Mouse (Mus musculus): ENCODE measurements around the gene Hsd3b4.
"Not testable (repeated sequence)": the region's sequence is repeated elsewhere in the genome, so short reads cannot be mapped to it uniquely, and the experiment has no call there.

Gene Hsd3b4

GRCm38 (mm10) chr3:98510414-98510813 is at the start of gene Hsd3b4:
TSS of gene Hsd3b4 (minus strand) at chr3:98510514.
- ATAC-seq (ENCODE audit: insufficient number of reproducible peaks, low FRiP score, low TSS enrichment) = not testable (repeated sequence)

DNA sequence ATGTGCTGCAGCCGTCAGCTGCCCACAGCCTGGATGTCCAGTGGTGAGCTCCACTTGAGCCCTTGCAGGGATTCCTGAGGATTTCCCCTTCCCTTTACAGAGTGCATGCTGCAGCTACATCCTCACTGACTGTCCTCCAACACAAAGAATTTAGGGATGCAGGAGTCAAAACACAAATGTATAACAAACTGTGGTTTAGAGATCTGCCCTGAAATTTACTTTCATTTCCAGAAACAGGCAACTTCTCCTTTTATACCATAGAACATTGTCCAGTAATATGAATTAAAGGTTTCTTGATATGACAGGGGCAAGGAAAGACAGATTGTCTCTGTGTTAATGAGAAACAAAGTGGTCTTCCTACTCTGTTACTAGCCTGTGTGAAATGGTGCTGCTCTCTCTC is 40.5 kb upstream of the Hsd3b4 start:
- not testable (repeated sequence) for ATAC-seq (ENCODE audit: insufficient number of reproducible peaks, low FRiP score, low TSS enrichment)

GRCm38 (mm10) chr3:98550215-98550614 is 39.9 kb upstream of the Hsd3b4 start:
- peak; percentile 26; the same call in 1 of the 2 replicates for ATAC-seq (ENCODE audit: insufficient number of reproducible peaks, low FRiP score, low TSS enrichment)

DNA sequence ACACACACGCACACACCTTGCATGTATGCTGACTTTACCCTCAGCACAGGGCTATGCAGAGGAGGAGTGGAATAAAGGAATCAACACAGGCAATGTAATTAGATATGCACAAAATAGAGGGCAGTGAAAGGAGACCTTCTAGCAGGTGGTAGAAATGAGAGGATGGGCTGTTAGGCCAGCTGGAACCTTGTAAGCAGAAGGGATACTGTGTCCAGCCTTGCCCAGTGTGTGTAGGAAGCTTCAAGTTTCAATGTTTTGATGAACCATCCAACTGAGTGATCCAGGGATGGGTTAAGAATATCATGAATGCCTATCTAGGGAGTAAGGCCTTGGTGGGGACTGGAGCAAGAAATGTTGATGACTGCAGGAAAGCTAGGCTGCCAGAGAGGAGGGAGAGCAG is 38.2 kb upstream of the Hsd3b4 start:
- not testable (repeated sequence) for ATAC-seq (ENCODE audit: insufficient number of reproducible peaks, low FRiP score, low TSS enrichment)

GRCm38 (mm10) chr3:98547641-98548040 is 37.3 kb upstream of the Hsd3b4 start:
- ATAC-seq (ENCODE audit: insufficient number of reproducible peaks, low FRiP score, low TSS enrichment) = not testable (repeated sequence)

GRCm38 (mm10) chr3:98524978-98525377 is 14.7 kb upstream of the Hsd3b4 start:
- not testable (repeated sequence) for ATAC-seq (ENCODE audit: insufficient number of reproducible peaks, low FRiP score, low TSS enrichment)

DNA sequence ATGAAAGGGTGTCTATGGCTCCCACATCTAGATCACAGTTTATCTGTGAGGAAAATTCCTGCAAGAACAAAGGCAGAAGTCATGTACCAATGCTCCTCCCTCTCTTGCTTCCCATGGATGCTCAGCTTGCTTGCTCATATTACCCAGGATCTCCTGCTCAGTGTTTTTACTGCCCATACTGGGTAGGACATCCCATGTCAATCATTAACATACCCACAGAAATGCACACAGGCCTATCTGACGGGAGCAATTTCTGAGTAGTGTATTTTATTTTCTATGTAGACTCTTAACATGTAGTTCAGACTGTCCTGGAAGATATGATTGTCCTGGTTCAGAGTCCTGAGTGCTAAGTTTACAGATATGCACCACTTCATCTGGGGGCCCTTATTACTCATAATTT is 14.2 kb upstream of the Hsd3b4 start:
- not testable (repeated sequence) for ATAC-seq (ENCODE audit: insufficient number of reproducible peaks, low FRiP score, low TSS enrichment)

DNA sequence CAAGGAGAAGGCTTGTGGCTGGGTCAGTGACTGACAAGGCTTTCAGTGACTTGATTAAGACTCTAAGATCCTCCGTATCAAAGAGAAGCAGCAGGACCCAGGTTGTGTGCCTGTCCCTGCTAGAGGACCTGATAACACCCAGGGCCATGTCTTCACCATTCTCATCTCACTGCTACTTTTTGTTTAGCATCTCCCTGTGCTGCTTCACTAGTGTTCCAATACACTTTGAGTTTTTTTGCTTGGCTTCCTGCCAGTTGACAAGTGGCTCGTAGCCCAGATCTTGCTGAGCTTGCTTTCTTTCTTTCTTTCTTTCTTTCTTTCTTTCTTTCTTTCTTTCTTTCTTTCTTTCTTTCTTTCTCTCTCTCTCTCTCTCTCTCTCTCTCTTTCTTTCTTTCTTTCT is 12.5 kb upstream of the Hsd3b4 start:
- not testable (repeated sequence) for ATAC-seq (ENCODE audit: insufficient number of reproducible peaks, low FRiP score, low TSS enrichment)

- not testable (repeated sequence) for ATAC-seq (ENCODE audit: insufficient number of reproducible peaks, low FRiP score, low TSS enrichment)
These were observed 3.1 kb downstream of the Hsd3b4 start for GRCm38 (mm10) chr3:98507229-98507628.

- ATAC-seq (ENCODE audit: insufficient number of reproducible peaks, low FRiP score, low TSS enrichment) = not testable (repeated sequence)
These were observed 12.9 kb downstream of the Hsd3b4 start for GRCm38 (mm10) chr3:98497401-98497800.

GRCm38 (mm10) chr3:98496762-98497161 is 13.6 kb downstream of the Hsd3b4 start:
- not testable (repeated sequence) for ATAC-seq (ENCODE audit: insufficient number of reproducible peaks, low FRiP score, low TSS enrichment)

DNA sequence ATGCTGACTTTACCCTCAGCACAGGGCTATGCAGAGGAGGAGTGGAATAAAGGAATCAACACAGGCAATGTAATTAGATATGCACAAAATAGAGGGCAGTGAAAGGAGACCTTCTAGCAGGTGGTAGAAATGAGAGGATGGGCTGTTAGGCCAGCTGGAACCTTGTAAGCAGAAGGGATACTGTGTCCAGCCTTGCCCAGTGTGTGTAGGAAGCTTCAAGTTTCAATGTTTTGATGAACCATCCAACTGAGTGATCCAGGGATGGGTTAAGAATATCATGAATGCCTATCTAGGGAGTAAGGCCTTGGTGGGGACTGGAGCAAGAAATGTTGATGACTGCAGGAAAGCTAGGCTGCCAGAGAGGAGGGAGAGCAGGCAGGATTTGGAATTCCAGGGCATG is 15.3 kb downstream of the Hsd3b4 start:
- ATAC-seq (ENCODE audit: insufficient number of reproducible peaks, low FRiP score, low TSS enrichment) = not testable (repeated sequence)

DNA sequence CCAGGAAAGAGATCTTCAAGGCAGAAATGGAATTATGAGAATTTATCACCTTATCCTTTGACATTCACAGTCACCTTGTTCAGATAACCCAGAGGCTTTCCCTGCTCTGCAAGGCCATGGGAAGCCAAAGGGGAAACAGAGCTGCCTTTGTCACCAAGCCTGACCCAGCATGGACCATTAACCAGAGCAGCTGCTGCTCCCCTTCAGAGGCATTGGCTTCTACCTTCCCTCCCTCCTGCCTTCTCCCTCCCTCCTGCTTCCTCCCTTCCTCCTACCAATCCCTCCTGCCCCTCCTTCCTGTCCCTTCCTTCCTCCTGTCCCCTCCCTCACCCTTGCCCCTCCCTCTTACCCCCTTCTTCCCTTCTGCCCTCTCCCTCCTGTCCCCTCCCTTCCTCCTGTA is 16.1 kb downstream of the Hsd3b4 start:
- ATAC-seq (ENCODE audit: insufficient number of reproducible peaks, low FRiP score, low TSS enrichment) = not testable (repeated sequence)

DNA sequence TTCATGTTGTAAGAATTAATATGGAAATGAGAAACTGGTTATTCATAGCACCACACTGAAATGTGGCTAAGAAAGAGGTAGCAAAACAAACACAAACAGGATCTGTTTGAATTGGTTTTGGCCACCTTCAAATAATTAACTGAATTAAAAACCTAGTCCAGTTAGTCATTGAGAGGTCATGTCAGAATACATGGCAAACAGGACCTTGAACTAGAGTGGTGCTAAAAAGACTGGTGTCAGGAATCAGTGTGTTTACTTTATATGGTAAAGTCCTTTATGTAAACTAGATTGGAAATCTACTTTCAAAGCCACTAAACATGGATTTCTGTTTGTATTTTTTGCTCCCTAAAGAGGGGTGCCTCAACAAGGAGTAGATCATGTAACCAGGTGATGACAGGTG is 38.8 kb downstream of the Hsd3b4 start:
- ATAC-seq (ENCODE audit: insufficient number of reproducible peaks, low FRiP score, low TSS enrichment) = not testable (repeated sequence)

- not testable (repeated sequence) for ATAC-seq (ENCODE audit: insufficient number of reproducible peaks, low FRiP score, low TSS enrichment)
These were observed 39.3 kb downstream of the Hsd3b4 start for GRCm38 (mm10) chr3:98471057-98471456.

DNA sequence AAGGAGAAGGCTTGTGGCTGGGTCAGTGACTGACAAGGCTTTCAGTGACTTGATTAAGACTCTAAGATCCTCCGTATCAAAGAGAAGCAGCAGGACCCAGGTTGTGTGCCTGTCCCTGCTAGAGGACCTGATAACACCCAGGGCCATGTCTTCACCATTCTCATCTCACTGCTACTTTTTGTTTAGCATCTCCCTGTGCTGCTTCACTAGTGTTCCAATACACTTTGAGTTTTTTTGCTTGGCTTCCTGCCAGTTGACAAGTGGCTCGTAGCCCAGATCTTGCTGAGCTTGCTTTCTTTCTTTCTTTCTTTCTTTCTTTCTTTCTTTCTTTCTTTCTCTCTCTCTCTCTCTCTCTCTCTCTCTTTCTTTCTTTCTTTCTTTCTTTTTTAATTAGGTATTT is 41.0 kb downstream of the Hsd3b4 start:
- ATAC-seq (ENCODE audit: insufficient number of reproducible peaks, low FRiP score, low TSS enrichment) = not testable (repeated sequence)

- not testable (repeated sequence) for ATAC-seq (ENCODE audit: insufficient number of reproducible peaks, low FRiP score, low TSS enrichment)
These were observed 53.3 kb downstream of the Hsd3b4 start, which contains the start of gene Gm4450 for GRCm38 (mm10) chr3:98457026-98457425. TSS of gene Gm4450 (minus strand) at chr3:98457126.

DNA sequence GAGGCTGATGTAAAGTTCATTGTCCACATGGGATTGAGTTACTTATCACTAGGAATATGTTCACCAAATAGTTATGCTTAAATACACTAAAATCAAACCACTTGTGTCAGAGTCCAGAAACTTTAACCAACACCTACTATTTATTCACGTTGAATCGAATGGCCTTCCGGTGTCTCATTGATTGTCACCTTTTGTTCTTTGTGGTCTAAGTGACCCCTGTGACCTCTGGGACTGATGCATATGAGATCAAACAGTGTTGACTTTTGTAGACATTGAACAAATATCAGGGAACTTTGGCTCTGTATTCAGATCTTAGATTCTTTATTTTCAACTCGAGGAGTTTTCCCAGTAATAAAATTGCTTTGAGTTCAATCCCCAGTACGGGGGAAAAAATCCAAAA is 56.5 kb downstream of the Hsd3b4 start:
- ATAC-seq (ENCODE audit: insufficient number of reproducible peaks, low FRiP score, low TSS enrichment) = not testable (repeated sequence)
